Mouse (Mus musculus) embryonic facial prominence, embryonic 13.5 days (tissue): ENCODE data around the gene Gm28551. TPM values are rescaled to one million over a fixed set of nuclear protein-coding genes. Genes with fewer than 3 reads are reported as not detected.
"Not testable (repeated sequence)": the region's sequence is repeated elsewhere in the genome, so short reads cannot be mapped to it uniquely, and the experiment has no call there.

Source experiments
- ATAC-seq: fragments of 200-750 bp; cut with Nextera tagmentation; 2 replicates; pipeline ENCODE4 v1.8.0; 2017; ENCODE audit warnings: low read depth; ENCODE audit not compliant: insufficient number of reproducible peaks, insufficient read depth, low FRiP score, low TSS enrichment
- H3K27ac ChIP-seq: fragments of 300-500 bp; sonication (generic); 2 replicates; pipeline ENCODE4 v1.5.1; 2015; ENCODE audit warnings: moderate library complexity, mild to moderate bottlenecking, inconsistent platforms
- H3K27me3 ChIP-seq: fragments of 300-500 bp; sonication (generic); 2 replicates; pipeline ENCODE4 v1.6.1; 2015; ENCODE audit warnings: mild to moderate bottlenecking, inconsistent platforms
- H3K36me3 ChIP-seq: fragments of 300-500 bp; sonication (generic); 2 replicates; pipeline ENCODE4 v1.6.1; 2015; ENCODE audit warnings: mild to moderate bottlenecking, inconsistent platforms
- H3K4me1 ChIP-seq: fragments of 300-500 bp; sonication (generic); 2 replicates; pipeline ENCODE4 v1.6.1; 2015; ENCODE audit warnings: inconsistent platforms
- H3K4me2 ChIP-seq: fragments of 300-500 bp; sonication (generic); 2 replicates; pipeline ENCODE4 v1.6.1; 2015; ENCODE audit warnings: moderate library complexity, mild to moderate bottlenecking, inconsistent platforms
- H3K4me3 ChIP-seq: fragments of 300-500 bp; sonication (generic); 2 replicates; pipeline ENCODE4 v1.5.1; 2015; ENCODE audit warnings: mild to moderate bottlenecking, inconsistent platforms
- H3K9ac ChIP-seq: fragments of 300-500 bp; sonication (generic); 2 replicates; pipeline ENCODE4 v1.6.1; 2015; ENCODE audit warnings: mild to moderate bottlenecking, inconsistent platforms
- H3K9me3 ChIP-seq: fragments of 300-500 bp; sonication (generic); 2 replicates; pipeline ENCODE4 v1.6.1; 2016; ENCODE audit warnings: inconsistent platforms
- WGBS: fragments of 180-500 bp; shearing (Covaris S2); methylation state at CpG from one replicate; pipeline ENCODE4 v1.1.7; 2015; ENCODE audit warnings: mixed read lengths; 5-methylcytosine and 5-hydroxymethylcytosine counted together
- polyA plus RNA-seq: library from polyadenylated mRNA; unstranded; fragments of >200 nt; fragmentation: Nextera tagmentation; extraction: Ambion mirVana; gene quantifications from 2 replicates; pipeline ENCODE4 v1.2.1, GENCODE M21; 2015

Gm28551 gene
- polyA plus RNA-seq = 1.0 and 1.4 TPM in 2 replicates

DNA sequence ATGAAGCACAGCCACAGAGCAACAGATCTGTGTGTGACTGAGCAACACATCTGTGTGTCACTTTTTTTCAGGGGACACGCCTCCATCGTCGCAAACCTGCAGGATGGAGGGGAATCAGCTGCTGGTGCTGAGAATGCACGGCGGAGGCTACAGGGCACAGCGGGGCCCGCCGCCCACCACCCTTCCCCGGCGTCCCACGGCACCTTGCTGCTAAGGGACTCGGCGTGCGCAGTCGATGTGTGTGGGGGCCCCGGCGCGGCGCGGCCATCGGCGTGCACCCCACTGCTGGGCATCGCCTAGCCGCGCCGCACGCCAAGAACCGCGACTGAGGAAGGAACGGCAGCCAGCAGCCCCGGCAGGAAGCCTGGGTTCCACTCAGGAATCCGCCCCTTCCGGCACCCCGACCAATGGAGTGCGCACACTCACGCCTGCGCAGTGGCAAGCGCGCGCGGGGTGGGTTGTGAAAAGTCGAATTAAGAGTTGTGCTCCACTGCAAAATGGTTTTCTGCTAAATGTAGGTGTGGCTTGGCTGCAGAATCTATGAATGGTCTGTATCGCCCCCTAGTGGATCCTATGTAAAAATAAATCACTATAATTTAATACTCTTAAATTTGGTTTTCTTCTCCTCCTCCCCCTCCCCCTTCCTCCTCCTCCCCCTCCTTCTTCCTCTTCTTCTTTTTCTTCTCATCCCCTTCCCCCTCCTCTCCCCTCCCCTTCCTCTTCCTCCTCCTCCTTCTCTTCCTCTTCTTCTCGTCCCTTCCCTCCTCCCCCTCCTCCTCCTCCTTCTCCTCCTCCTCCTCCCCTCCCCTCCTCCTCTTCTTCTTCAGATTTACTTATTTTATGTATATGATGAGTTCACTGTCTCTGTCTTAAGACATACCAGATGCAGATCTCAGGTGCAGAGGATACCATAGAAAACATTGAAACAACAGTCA is at the start of gene Gm28551, which contains the start of the genes Asdurf and Asnsd1:
Gm28551 (minus strand) TSS at position 341 of the 935 bp plus-strand sequence.
Asdurf (minus strand) TSS at position 293 of the 935 bp plus-strand sequence.
Asnsd1 (minus strand) TSS at position 426 of the 935 bp plus-strand sequence.
- H3K4me3 ChIP-seq = peak within 1 kb of the TSS; percentile 84
- H3K4me1 ChIP-seq = peaks cover 8% of the 10 kb centered on the region
- under 1% methylated on average over 44 of the region's 44 CpGs for WGBS
- H3K27ac ChIP-seq = peak within 1 kb of the TSS; percentile 87
- H3K9ac ChIP-seq = peak within 1 kb of the TSS; percentile 93
- peak within 1 kb of the TSS; percentile 58 for H3K4me2 ChIP-seq
- peaks cover 24% of the 10 kb centered on the region for H3K36me3 ChIP-seq
- no peaks in the 10 kb centered on the region; the same call in 1 of the 2 replicates for H3K9me3 ChIP-seq
- peak; percentile 100 for ATAC-seq
- H3K27me3 ChIP-seq = no peaks in the 10 kb centered on the region

DNA sequence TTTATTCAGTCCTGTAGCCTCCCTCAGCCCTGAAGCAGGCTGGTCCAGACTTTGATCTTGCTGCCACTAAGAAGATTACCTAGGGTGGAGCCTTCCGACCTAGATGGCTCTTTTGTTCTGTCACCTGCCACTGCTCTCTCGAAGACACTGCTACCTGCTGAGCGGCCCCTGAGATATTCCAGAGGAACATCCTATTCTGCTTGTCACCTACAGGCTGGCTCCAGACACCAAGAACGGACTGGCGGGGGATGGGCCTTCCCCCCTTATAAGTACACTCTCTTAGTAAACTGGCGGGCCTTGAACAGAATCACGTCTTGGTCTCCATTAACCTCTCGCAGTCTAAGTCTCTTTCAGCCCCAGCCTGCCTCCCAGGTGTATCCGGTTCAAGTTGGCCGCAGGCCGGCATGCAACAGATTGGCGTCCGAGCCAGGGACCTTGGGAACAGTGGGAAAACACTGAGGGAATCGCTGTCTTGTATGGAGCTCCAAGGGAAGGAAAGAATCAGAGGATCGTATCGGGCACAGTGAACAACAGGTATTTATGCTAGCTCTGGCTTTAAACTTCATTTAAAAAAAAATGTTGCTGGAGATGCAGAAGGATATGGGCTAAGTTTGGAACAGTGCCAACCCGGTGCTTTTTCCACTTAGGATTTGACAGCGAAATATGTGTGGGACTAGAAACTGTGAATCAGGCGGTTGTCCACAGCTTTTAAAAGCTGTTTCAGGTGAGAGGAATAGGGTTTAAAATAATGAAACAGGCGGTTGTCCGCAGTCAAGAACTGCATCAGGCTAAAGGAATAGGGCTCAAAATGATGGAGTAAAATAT is 41.7 kb upstream of the Gm28551 start:
- not testable (repeated sequence) for H3K27ac ChIP-seq, ATAC-seq, H3K36me3 ChIP-seq, H3K9me3 ChIP-seq, H3K4me3 ChIP-seq, H3K27me3 ChIP-seq, H3K4me1 ChIP-seq
- peak overlapping the region; percentile 51 for H3K4me2 ChIP-seq
- 25% methylated on average over 21 of the region's 21 CpGs for WGBS
- peak overlapping the region; percentile 36; the same call in 1 of the 2 replicates for H3K9ac ChIP-seq

DNA sequence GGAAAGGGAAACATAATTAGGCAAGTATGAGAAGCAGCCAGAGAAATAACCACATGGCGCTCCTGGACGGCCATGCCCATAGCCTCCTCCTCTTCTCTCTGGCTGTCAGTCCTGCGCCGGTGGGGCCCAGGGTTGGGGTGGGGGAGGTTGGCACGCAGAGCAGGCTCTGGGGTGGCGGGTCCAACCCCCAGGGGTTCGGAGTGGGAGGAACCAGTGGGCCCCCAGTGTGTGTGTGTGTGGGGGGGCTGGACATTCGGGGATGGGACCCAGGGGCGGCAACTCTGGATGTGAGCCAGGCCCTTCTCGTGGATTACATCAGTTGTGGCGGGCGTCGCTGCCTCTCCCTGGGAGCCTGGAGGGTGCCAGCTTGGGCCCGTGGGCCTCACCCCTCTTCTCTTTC is 36.3 kb upstream of the Gm28551 start:
- 0 out of 2 replicates have a peak, but pooled peaks have one; percentile 26 for ATAC-seq
- no peak overlapping the region for H3K9ac ChIP-seq
- no peak overlapping the region for H3K4me3 ChIP-seq
- H3K4me1 ChIP-seq = no peaks in the 10 kb centered on the region
- H3K9me3 ChIP-seq = no peaks in the 10 kb centered on the region
- no peak overlapping the region for H3K4me2 ChIP-seq
- H3K27ac ChIP-seq = no peak overlapping the region
- H3K36me3 ChIP-seq = no peaks in the 10 kb centered on the region
- WGBS = 92% methylated on average over 11 of the region's 14 CpGs
- no peaks in the 10 kb centered on the region for H3K27me3 ChIP-seq

DNA sequence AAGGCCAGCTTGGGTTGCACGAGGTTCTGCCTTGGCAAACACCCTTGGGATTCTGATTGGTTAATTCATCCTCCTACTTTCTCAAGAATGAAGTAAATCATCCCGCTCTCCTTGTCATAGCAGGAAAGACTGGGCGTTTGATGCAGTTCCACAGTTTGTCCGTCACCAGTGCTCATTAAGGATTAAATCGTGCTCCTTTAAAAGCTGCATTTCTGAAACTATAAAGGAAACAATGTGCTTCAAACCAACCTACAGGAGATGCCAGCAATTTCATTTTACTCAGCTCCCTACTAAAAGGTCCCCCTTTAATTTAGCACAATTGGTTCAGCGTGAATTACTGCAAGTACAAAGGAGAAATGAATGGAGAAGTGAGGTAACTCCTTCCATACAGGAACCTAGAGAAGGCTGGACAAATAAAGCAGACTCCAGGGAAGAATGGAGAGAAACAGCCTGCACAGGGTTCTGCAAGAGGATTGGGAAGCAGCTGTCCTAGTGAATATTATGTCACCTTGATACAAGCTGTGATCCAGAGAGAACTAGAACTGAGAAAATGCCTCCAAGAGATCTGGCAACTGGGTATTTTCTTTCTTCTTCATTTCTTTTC is 31.7 kb upstream of the Gm28551 start:
- Histone ChIP-seq H3K27me3 (no peaks in the 10 kb centered on the region), H3K27ac (no peak overlapping the region), H3K4me2 (no peak overlapping the region), H3K9me3 (no peaks in the 10 kb centered on the region), H3K4me1 (no peaks in the 10 kb centered on the region), H3K36me3 (no peaks in the 10 kb centered on the region), H3K9ac (no peak overlapping the region), H3K4me3 (no peak overlapping the region)
- WGBS = 71% methylated on average over 6 of the region's 6 CpGs
- ATAC-seq = no peak

DNA sequence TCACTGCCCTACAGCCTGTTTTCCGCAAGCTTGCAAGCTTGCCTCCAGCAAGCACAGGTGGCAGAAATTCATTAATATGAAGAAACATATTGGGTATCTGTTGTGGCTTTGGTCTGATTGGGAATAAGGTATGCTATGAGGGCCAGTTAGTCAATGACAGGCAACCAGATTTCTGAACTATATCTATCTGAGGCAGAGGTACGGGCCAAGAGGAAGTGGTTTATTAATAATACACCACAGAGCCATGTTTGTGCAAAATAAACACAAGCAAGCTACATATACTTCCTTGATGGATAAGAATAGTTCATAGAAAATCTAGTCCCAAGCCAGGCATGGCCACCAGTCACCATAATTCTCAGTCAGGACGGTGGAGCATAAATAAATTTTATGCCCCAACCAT is 25.3 kb upstream of the Gm28551 start:
- no peak overlapping the region for H3K4me3 ChIP-seq
- no peaks in the 10 kb centered on the region for H3K36me3 ChIP-seq
- no peak overlapping the region for H3K9ac ChIP-seq
- no peak overlapping the region for H3K27ac ChIP-seq
- no peaks in the 10 kb centered on the region for H3K4me1 ChIP-seq
- 70% methylated on average over 3 of the region's 3 CpGs for whole genome bisulfite sequencing
- ATAC-seq = no peak
- H3K27me3 ChIP-seq = no peaks in the 10 kb centered on the region
- H3K4me2 ChIP-seq = no peak overlapping the region
- H3K9me3 ChIP-seq = no peaks in the 10 kb centered on the region

DNA sequence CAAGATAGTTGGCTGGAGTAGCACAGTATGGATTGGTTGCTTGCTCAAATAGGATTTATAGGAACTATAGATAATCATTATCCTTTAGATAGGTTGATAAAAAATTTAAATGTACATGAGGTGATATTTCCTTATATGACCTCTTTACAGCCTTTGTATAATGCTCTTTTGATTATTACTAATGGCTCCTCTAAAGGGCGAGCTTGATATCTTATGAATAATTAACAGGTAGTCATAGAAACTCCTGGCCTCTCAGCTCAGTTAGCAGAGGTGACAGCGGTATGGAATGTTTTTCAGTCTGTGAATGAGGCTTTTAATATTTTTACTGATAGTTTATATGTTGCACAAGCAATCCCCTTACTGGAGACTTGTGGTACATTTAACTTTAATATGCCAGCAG is 23.5 kb upstream of the Gm28551 start:
- not testable (repeated sequence) for H3K9ac ChIP-seq, H3K36me3 ChIP-seq, H3K9me3 ChIP-seq, ATAC-seq, H3K4me2 ChIP-seq, H3K4me3 ChIP-seq, H3K4me1 ChIP-seq, H3K27ac ChIP-seq, H3K27me3 ChIP-seq
- WGBS = 89% methylated on average over 2 of the region's 2 CpGs

DNA sequence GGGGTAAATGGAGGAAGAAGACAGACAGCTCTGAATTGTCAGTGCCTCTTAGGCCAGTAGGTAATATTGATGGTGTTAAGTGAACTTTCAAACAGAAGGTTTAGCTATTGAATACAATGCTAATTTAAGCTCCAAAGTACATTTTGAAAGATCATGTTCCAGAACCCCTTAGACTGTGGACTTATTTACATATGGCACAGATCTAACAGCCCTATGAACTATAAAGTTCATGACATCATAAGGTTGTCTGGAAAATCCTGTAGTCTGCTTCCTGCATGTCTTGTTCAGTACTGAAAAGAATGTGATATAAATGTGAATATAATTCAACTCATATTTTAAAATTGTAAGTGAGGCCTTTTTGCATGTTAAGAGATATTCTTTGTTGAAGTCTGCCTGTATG is 6.5 kb upstream of the Gm28551 start:
- H3K4me1 ChIP-seq = no peaks in the 10 kb centered on the region
- no peak overlapping the region for H3K4me3 ChIP-seq
- H3K9ac ChIP-seq = no peak overlapping the region
- H3K9me3 ChIP-seq = no peaks in the 10 kb centered on the region; the same call in 1 of the 2 replicates
- no peaks in the 10 kb centered on the region for H3K27me3 ChIP-seq
- H3K27ac ChIP-seq = no peak overlapping the region
- no peaks in the 10 kb centered on the region for H3K36me3 ChIP-seq
- ATAC-seq = no peak
- H3K4me2 ChIP-seq = no peak overlapping the region

DNA sequence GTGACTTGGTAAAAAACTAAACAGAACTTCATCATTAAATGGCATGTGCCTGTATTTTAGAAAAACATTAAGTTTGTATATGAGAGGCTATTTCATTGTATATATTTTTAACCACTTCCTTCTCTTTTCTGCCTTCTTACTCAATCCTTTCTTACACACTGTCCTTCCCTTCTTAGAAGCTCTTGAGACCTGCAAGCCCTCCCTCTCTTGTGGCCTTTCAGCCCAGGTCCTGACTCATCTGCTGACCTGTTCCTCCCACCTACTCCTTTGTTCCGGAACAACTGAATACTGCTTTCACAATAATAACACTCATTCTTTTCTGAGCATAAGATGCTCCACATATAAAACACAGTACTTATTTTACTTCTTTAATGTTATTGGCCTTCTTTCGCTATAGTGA is 11.4 kb downstream of the Gm28551 start:
- Histone ChIP-seq H3K4me1 (no peaks in the 10 kb centered on the region), H3K4me3 (no peak overlapping the region), H3K27me3 (no peaks in the 10 kb centered on the region), H3K9me3 (peaks cover 12% of the 10 kb centered on the region), H3K4me2 (no peak overlapping the region), H3K27ac (no peak overlapping the region), H3K9ac (no peak overlapping the region), H3K36me3 (peaks cover 52% of the 10 kb centered on the region)
- ATAC-seq = no peak
- 96% methylated on average over 2 of the region's 2 CpGs for WGBS

DNA sequence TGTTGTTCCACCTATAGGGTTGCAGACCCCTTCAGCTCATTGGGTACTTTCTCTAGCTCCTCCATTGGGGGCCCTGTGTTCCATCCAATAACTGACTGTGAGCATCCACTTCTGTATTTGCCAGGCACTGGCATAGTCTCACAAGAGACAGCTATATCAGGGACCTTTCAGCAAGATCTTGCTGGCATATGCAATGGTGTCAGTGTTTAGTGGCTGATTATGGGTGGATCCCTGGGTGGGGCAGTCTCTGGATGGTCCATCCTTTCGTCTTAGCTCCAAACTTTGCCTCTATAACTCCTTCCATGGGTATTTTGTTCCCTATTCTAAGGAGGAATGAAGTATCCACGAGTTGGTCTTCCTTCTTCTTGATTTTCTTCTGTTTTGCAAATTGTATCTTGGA is 15.1 kb downstream of the Gm28551 start:
- H3K27me3 ChIP-seq, ATAC-seq, H3K4me1 ChIP-seq, H3K9ac ChIP-seq, H3K4me2 ChIP-seq, H3K27ac ChIP-seq, H3K4me3 ChIP-seq: not testable (repeated sequence)
- 76% methylated on average over 2 of the region's 2 CpGs for WGBS
- Histone ChIP-seq H3K36me3 (peaks cover 23% of the 10 kb centered on the region), H3K9me3 (peaks cover 12% of the 10 kb centered on the region)

DNA sequence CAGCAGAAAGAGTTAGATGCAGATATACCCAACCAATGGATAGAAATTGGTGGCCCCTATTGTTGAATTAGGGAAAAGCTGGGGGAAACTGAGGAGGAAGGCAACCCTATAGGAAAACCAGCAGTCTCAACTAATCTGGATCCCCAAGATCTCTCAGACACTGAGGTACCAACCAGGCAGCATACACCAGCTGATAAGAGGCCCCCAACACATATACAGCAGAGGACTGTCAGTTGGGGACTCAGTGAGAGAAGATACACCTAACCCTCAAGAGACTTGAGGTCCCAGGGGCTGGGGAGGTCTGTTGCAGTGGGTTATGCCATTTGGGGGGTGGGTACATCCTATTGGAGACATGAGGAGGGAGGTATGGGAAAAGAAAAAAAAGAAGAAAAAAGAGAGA is 17.0 kb downstream of the Gm28551 start:
- H3K9ac ChIP-seq = no peak overlapping the region
- no peaks in the 10 kb centered on the region for H3K9me3 ChIP-seq
- no peak overlapping the region for H3K4me3 ChIP-seq
- H3K27ac ChIP-seq = no peak overlapping the region
- no peaks in the 10 kb centered on the region for H3K4me1 ChIP-seq
- ATAC-seq = no peak
- H3K36me3 ChIP-seq = peaks cover 3% of the 10 kb centered on the region
- H3K4me2 ChIP-seq = no peak overlapping the region
- no peaks in the 10 kb centered on the region for H3K27me3 ChIP-seq

DNA sequence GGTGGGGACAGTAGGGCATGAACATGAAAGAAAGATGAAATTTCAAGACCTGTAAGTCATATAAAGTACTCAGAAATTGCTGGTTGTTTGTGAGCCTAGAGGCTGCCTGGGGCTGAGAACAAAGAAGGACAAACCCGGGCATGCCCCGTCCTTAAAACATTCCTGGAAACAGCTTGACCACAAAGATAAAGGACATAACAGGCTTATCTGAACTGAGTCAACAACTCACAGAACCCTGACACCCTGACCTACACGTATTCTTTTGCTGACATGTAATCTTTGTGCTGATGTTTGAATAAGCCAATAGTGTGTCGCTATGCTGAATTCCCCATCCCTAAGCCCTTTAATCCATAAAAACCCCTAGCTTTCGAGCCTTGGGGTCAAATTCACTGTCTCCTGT is 18.9 kb downstream of the Gm28551 start:
- not testable (repeated sequence) for H3K4me1 ChIP-seq, H3K9ac ChIP-seq, H3K27me3 ChIP-seq, ATAC-seq, H3K9me3 ChIP-seq, H3K36me3 ChIP-seq, H3K27ac ChIP-seq, H3K4me3 ChIP-seq, H3K4me2 ChIP-seq
- WGBS = 79% methylated on average over 5 of the region's 5 CpGs
